Mouse (Mus musculus): ENCODE results near the gene Klrg1. TPM values are rescaled to one million over a fixed set of nuclear protein-coding genes. Genes with fewer than 3 reads are reported as not detected.

Klrg1 gene
- polyA plus RNA-seq, 1 experiment from 2014 or later, result 0.20 TPM

GRCm38 (mm10) chr6:122296918-122297278 is 14.2 kb upstream of the Klrg1 start:
- Histone ChIP-seq H3K4me1 (ENCODE audit: control insufficient read depth, insufficient read depth, low read length) (no peaks in the 10 kb centered on the region), H3K9me3 (ENCODE audit: control insufficient read depth, low read length) (no peaks in the 10 kb centered on the region), H3K27me3 (ENCODE audit: control insufficient read depth, insufficient read depth, low read length) (no peaks in the 10 kb centered on the region), H3K4me2 (ENCODE audit: low read depth, severe bottlenecking) (peak overlapping the region; percentile 65), H3K36me3 (ENCODE audit: control insufficient read depth, insufficient read depth, low read length) (no peaks in the 10 kb centered on the region), H3K4me3 (ENCODE audit: low read depth, low read length) (peak overlapping the region; percentile 32), H3K27ac (replicated peaks; ENCODE audit: low read depth, low read length) (peak overlapping the region; percentile 59), H3K9ac (ENCODE audit: low read length) (peak overlapping the region; percentile 70)
- 38% methylated on average over 3 of the region's 3 CpGs for whole genome bisulfite sequencing
- peak; percentile 27; the same call in 1 of the 2 replicates for ATAC-seq (ENCODE audit: insufficient number of reproducible peaks, low FRiP score, low TSS enrichment, low read depth)
- DNase-seq (ENCODE audit: low spot score), result no peak

- Histone ChIP-seq H3K4me1 (ENCODE audit: control insufficient read depth, insufficient read depth, low read length) (no peaks in the 10 kb centered on the region), H3K27ac (replicated peaks; ENCODE audit: low read depth, low read length) (no peak overlapping the region), H3K4me3 (ENCODE audit: low read depth, low read length) (no peak overlapping the region), H3K4me2 (ENCODE audit: low read depth, severe bottlenecking) (no peak overlapping the region), H3K9ac (ENCODE audit: low read length) (no peak overlapping the region), H3K9me3 (ENCODE audit: control insufficient read depth, low read length) (no peaks in the 10 kb centered on the region), H3K27me3 (ENCODE audit: control insufficient read depth, insufficient read depth, low read length) (no peaks in the 10 kb centered on the region), H3K36me3 (ENCODE audit: control insufficient read depth, insufficient read depth, low read length) (no peaks in the 10 kb centered on the region)
- ATAC-seq (ENCODE audit: insufficient number of reproducible peaks, low FRiP score, low TSS enrichment, low read depth), result no peak
- 70% methylated on average over 9 of the region's 9 CpGs for WGBS
- DNase-seq (ENCODE audit: low spot score), result no peak
Measured at GRCm38 (mm10) chr6:122295242-122295641, 12.6 kb upstream of the Klrg1 start.

GRCm38 (mm10) chr6:122294290-122294689 is 11.6 kb upstream of the Klrg1 start:
- H3K27me3 ChIP-seq (ENCODE audit: control insufficient read depth, insufficient read depth, low read length), result no peaks in the 10 kb centered on the region
- H3K36me3 ChIP-seq (ENCODE audit: control insufficient read depth, insufficient read depth, low read length), result no peaks in the 10 kb centered on the region
- ATAC-seq (ENCODE audit: insufficient number of reproducible peaks, low FRiP score, low TSS enrichment, low read depth) (no peak), DNase-seq (ENCODE audit: low spot score) (no peak)
- no peaks in the 10 kb centered on the region for H3K9me3 ChIP-seq (ENCODE audit: control insufficient read depth, low read length)
- H3K27ac ChIP-seq (replicated peaks; ENCODE audit: low read depth, low read length), result no peak overlapping the region
- WGBS, result 73% methylated on average over 3 of the region's 3 CpGs
- H3K4me3 ChIP-seq (ENCODE audit: low read depth, low read length), result no peak overlapping the region
- no peak overlapping the region for H3K4me2 ChIP-seq (ENCODE audit: low read depth, severe bottlenecking)
- H3K9ac ChIP-seq (ENCODE audit: low read length), result no peak overlapping the region
- H3K4me1 ChIP-seq (ENCODE audit: control insufficient read depth, insufficient read depth, low read length), result no peaks in the 10 kb centered on the region

GRCm38 (mm10) chr6:122293796-122294195 is 11.1 kb upstream of the Klrg1 start:
- WGBS, result 81% methylated on average over 9 of the region's 9 CpGs
- Histone ChIP-seq H3K27ac (replicated peaks; ENCODE audit: low read depth, low read length) (no peak overlapping the region), H3K4me2 (ENCODE audit: low read depth, severe bottlenecking) (no peak overlapping the region), H3K27me3 (ENCODE audit: control insufficient read depth, insufficient read depth, low read length) (no peaks in the 10 kb centered on the region), H3K4me3 (ENCODE audit: low read depth, low read length) (no peak overlapping the region), H3K9ac (ENCODE audit: low read length) (no peak overlapping the region), H3K4me1 (ENCODE audit: control insufficient read depth, insufficient read depth, low read length) (no peaks in the 10 kb centered on the region), H3K9me3 (ENCODE audit: control insufficient read depth, low read length) (no peaks in the 10 kb centered on the region), H3K36me3 (ENCODE audit: control insufficient read depth, insufficient read depth, low read length) (no peaks in the 10 kb centered on the region)
- ATAC-seq (ENCODE audit: insufficient number of reproducible peaks, low FRiP score, low TSS enrichment, low read depth) (no peak), DNase-seq (ENCODE audit: low spot score) (no peak)

GRCm38 (mm10) chr6:122293121-122293520 is 10.4 kb upstream of the Klrg1 start:
- H3K4me3 ChIP-seq (ENCODE audit: low read depth, low read length), result no peak overlapping the region
- no peak overlapping the region for H3K27ac ChIP-seq (replicated peaks; ENCODE audit: low read depth, low read length)
- H3K4me2 ChIP-seq (ENCODE audit: low read depth, severe bottlenecking), result no peak overlapping the region
- H3K9me3 ChIP-seq (ENCODE audit: control insufficient read depth, low read length), result no peaks in the 10 kb centered on the region
- no peaks in the 10 kb centered on the region for H3K27me3 ChIP-seq (ENCODE audit: control insufficient read depth, insufficient read depth, low read length)
- H3K36me3 ChIP-seq (ENCODE audit: control insufficient read depth, insufficient read depth, low read length), result no peaks in the 10 kb centered on the region
- no peak for DNase-seq (ENCODE audit: low spot score)
- no peaks in the 10 kb centered on the region for H3K4me1 ChIP-seq (ENCODE audit: control insufficient read depth, insufficient read depth, low read length)
- no peak for ATAC-seq (ENCODE audit: insufficient number of reproducible peaks, low FRiP score, low TSS enrichment, low read depth)
- H3K9ac ChIP-seq (ENCODE audit: low read length), result no peak overlapping the region
- 93% methylated on average over 8 of the region's 8 CpGs for WGBS

GRCm38 (mm10) chr6:122292184-122292583 is 9.5 kb upstream of the Klrg1 start:
- WGBS, result 55% methylated on average over 2 of the region's 2 CpGs
- ATAC-seq (ENCODE audit: insufficient number of reproducible peaks, low FRiP score, low TSS enrichment, low read depth), result no peak
- Histone ChIP-seq H3K9ac (ENCODE audit: low read length) (no peak overlapping the region), H3K4me3 (ENCODE audit: low read depth, low read length) (no peak overlapping the region), H3K27ac (replicated peaks; ENCODE audit: low read depth, low read length) (no peak overlapping the region), H3K4me2 (ENCODE audit: low read depth, severe bottlenecking) (no peak overlapping the region), H3K4me1 (ENCODE audit: control insufficient read depth, insufficient read depth, low read length) (no peaks in the 10 kb centered on the region), H3K9me3 (ENCODE audit: control insufficient read depth, low read length) (no peaks in the 10 kb centered on the region), H3K36me3 (ENCODE audit: control insufficient read depth, insufficient read depth, low read length) (no peaks in the 10 kb centered on the region), H3K27me3 (ENCODE audit: control insufficient read depth, insufficient read depth, low read length) (no peaks in the 10 kb centered on the region)
- DNase-seq (ENCODE audit: low spot score), result no peak

GRCm38 (mm10) chr6:122291735-122292134 is 9.1 kb upstream of the Klrg1 start:
- no peaks in the 10 kb centered on the region for H3K27me3 ChIP-seq (ENCODE audit: control insufficient read depth, insufficient read depth, low read length)
- no peaks in the 10 kb centered on the region for H3K4me1 ChIP-seq (ENCODE audit: control insufficient read depth, insufficient read depth, low read length)
- no peak overlapping the region for H3K27ac ChIP-seq (replicated peaks; ENCODE audit: low read depth, low read length)
- no peaks in the 10 kb centered on the region for H3K9me3 ChIP-seq (ENCODE audit: control insufficient read depth, low read length)
- no peak overlapping the region for H3K4me2 ChIP-seq (ENCODE audit: low read depth, severe bottlenecking)
- 76% methylated on average over 3 of the region's 3 CpGs for WGBS
- no peak overlapping the region for H3K4me3 ChIP-seq (ENCODE audit: low read depth, low read length)
- DNase-seq (ENCODE audit: low spot score), result no peak
- H3K9ac ChIP-seq (ENCODE audit: low read length), result no peak overlapping the region
- ATAC-seq (ENCODE audit: insufficient number of reproducible peaks, low FRiP score, low TSS enrichment, low read depth), result no peak
- H3K36me3 ChIP-seq (ENCODE audit: control insufficient read depth, insufficient read depth, low read length), result no peaks in the 10 kb centered on the region

- Histone ChIP-seq H3K4me2 (ENCODE audit: low read depth, severe bottlenecking) (no peak overlapping the region), H3K9ac (ENCODE audit: low read length) (no peak overlapping the region), H3K4me3 (ENCODE audit: low read depth, low read length) (no peak overlapping the region), H3K36me3 (ENCODE audit: control insufficient read depth, insufficient read depth, low read length) (no peaks in the 10 kb centered on the region), H3K9me3 (ENCODE audit: control insufficient read depth, low read length) (no peaks in the 10 kb centered on the region), H3K27me3 (ENCODE audit: control insufficient read depth, insufficient read depth, low read length) (no peaks in the 10 kb centered on the region), H3K4me1 (ENCODE audit: control insufficient read depth, insufficient read depth, low read length) (no peaks in the 10 kb centered on the region), H3K27ac (replicated peaks; ENCODE audit: low read depth, low read length) (no peak overlapping the region; the same call in 1 of the 2 replicates)
- no peak for DNase-seq (ENCODE audit: low spot score)
- WGBS, result 75% methylated on average over 2 of the region's 2 CpGs
- no peak for ATAC-seq (ENCODE audit: insufficient number of reproducible peaks, low FRiP score, low TSS enrichment, low read depth)
Measured at GRCm38 (mm10) chr6:122291264-122291663, 8.6 kb upstream of the Klrg1 start.

- H3K9ac ChIP-seq (ENCODE audit: low read length), result no peak overlapping the region
- 10% methylated on average over 3 of the region's 3 CpGs for WGBS
- H3K36me3 ChIP-seq (ENCODE audit: control insufficient read depth, insufficient read depth, low read length), result no peaks in the 10 kb centered on the region
- no peak overlapping the region for H3K4me2 ChIP-seq (ENCODE audit: low read depth, severe bottlenecking)
- no peaks in the 10 kb centered on the region for H3K27me3 ChIP-seq (ENCODE audit: control insufficient read depth, insufficient read depth, low read length)
- H3K9me3 ChIP-seq (ENCODE audit: control insufficient read depth, low read length), result no peaks in the 10 kb centered on the region
- ATAC-seq (ENCODE audit: insufficient number of reproducible peaks, low FRiP score, low TSS enrichment, low read depth) (peak; percentile 69), DNase-seq (ENCODE audit: low spot score) (peak; percentile 76)
- H3K27ac ChIP-seq (replicated peaks; ENCODE audit: low read depth, low read length), result peak overlapping the region; percentile 44; the same call in 1 of the 2 replicates
- no peak overlapping the region for H3K4me3 ChIP-seq (ENCODE audit: low read depth, low read length)
- no peaks in the 10 kb centered on the region for H3K4me1 ChIP-seq (ENCODE audit: control insufficient read depth, insufficient read depth, low read length)
Measured at GRCm38 (mm10) chr6:122290253-122290652, 7.6 kb upstream of the Klrg1 start.

Data from limb, embryonic 11.5 days (tissue).